In the genomic region with DNA sequence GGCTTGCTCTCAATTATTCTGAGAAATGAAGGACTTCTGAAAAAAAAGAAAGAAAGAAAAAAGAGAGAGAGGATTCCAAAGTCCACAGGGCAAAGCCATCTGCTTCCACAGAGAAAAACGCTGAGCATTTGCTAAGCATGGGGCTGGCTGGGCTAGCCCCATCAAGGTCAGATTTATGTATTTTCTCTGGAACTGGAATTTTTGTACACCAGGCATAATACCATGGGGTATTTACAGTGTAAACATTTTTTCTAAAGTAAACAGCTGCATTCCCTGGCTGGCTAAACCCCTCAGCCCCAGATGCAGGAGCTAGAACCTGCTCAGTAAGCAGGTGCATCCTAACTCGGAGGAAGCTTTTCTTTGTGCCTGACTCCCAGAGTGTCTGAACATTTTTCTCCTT, we compare ENCODE assay signal across 24 mouse cellular contexts.
DNase-seq lines count a peak whose midpoint lies in the region; ATAC-seq lines count a peak whose summit lies in the region.
"Had no signal": no experiment of that assay in that cellular context is flagged by ENCODE, and none has a peak within 500 bp of the region (broad histone marks: within the 10 kb centered on the region; RNA-seq: fewer than 3 reads in every experiment).

No protein-coding gene starts in this region.

- 0 out of 2 replicates have a peak overlapping the region, but pooled peaks have one; percentile 49 for H3K27ac ChIP-seq in limb, embryonic 13.5 days
- no peak overlapping the region for H3K27ac ChIP-seq in limb, embryonic 10.5 days
- no peak overlapping the region; the same call in 1 of the 2 replicates for H3K27ac ChIP-seq in intestine, embryonic 15.5 days
- H3K27ac ChIP-seq in stomach, embryonic 15.5 days, result 0 out of 2 replicates have a peak overlapping the region, but pooled peaks have one; percentile 21
- H3K27ac ChIP-seq in hindbrain, embryonic 14.5 days, result no peak overlapping the region
- H3K27ac ChIP-seq: heart, embryonic 10.5 days; hindbrain, embryonic 15.5 days; layer of hippocampus, adult 2 months; limb, embryonic 12.5 days; liver, embryonic 13.5 days had no signal

- 0 out of 2 replicates have a peak, but pooled peaks cover 3% of the 10 kb centered on the region for H3K9me3 ChIP-seq in limb, embryonic 13.5 days
- H3K9me3 ChIP-seq in limb, embryonic 10.5 days (replicated peaks), result no peaks in the 10 kb centered on the region
- H3K9me3 ChIP-seq in intestine, embryonic 15.5 days, result no peaks in the 10 kb centered on the region
- H3K9me3 ChIP-seq in stomach, embryonic 15.5 days, result no peaks in the 10 kb centered on the region
- H3K9me3 ChIP-seq in hindbrain, embryonic 14.5 days (ENCODE audit: control insufficient read depth, low read length), result no peaks in the 10 kb centered on the region
- H3K9me3 ChIP-seq: heart, embryonic 10.5 days; hindbrain, embryonic 15.5 days; limb, embryonic 12.5 days; liver, embryonic 13.5 days had no signal

- H3K9ac ChIP-seq in limb, embryonic 13.5 days, result no peak overlapping the region
- H3K9ac ChIP-seq in intestine, embryonic 15.5 days, result no peak overlapping the region
- no peak overlapping the region for H3K9ac ChIP-seq in stomach, embryonic 15.5 days
- H3K9ac ChIP-seq in hindbrain, embryonic 14.5 days, result no peak overlapping the region
- H3K9ac ChIP-seq: hindbrain, embryonic 15.5 days; limb, embryonic 12.5 days; liver, embryonic 13.5 days had no signal

- DNase-seq in heart, adult 11 months, result peak; percentile 16
- no peak for DNase-seq in heart, adult 18-20 months
- DNase-seq in limb, embryonic 10.5 days (ENCODE audit: low spot score), result no peak
- no peak for DNase-seq in hindbrain, embryonic 14.5 days (ENCODE audit: low spot score)
- DNase-seq: adrenal gland, postnatal 25 days; cerebellum, adult 9-10 months; gastrocnemius, postnatal 36 days; heart, postnatal 4 days; liver, embryonic 13.5 days; lung, adult 2 months; lung, postnatal 36 days; right cerebral cortex, adult 18-20 months; right cerebral cortex, postnatal 4 days had no signal

- H3K4me2 ChIP-seq in limb, embryonic 13.5 days (replicated peaks), result no peak overlapping the region
- no peak overlapping the region for H3K4me2 ChIP-seq in intestine, embryonic 15.5 days (replicated peaks)
- no peak overlapping the region for H3K4me2 ChIP-seq in stomach, embryonic 15.5 days
- H3K4me2 ChIP-seq in hindbrain, embryonic 14.5 days (replicated peaks), result no peak overlapping the region
- H3K4me2 ChIP-seq: hindbrain, embryonic 15.5 days; limb, embryonic 12.5 days; liver, embryonic 13.5 days had no signal

- H3K4me3 ChIP-seq in limb, embryonic 13.5 days, result no peak overlapping the region
- H3K4me3 ChIP-seq in limb, embryonic 10.5 days, result no peak overlapping the region
- H3K4me3 ChIP-seq in intestine, embryonic 15.5 days (replicated peaks), result no peak overlapping the region
- H3K4me3 ChIP-seq in stomach, embryonic 15.5 days (replicated peaks), result no peak overlapping the region
- no peak overlapping the region for H3K4me3 ChIP-seq in hindbrain, embryonic 14.5 days (replicated peaks; ENCODE audit: low read length)
- H3K4me3 ChIP-seq: heart, embryonic 10.5 days; hindbrain, embryonic 15.5 days; layer of hippocampus, adult 2 months; limb, embryonic 12.5 days; liver, embryonic 13.5 days; megakaryocyte, embryonic 14.5 days; myocyte had no signal

- H3K4me1 ChIP-seq in limb, embryonic 13.5 days, result peaks cover 30% of the 10 kb centered on the region
- H3K4me1 ChIP-seq in limb, embryonic 10.5 days, result peaks cover 12% of the 10 kb centered on the region
- no peaks in the 10 kb centered on the region for H3K4me1 ChIP-seq in intestine, embryonic 15.5 days (replicated peaks)
- peaks cover 4% of the 10 kb centered on the region; the same call in 1 of the 2 replicates for H3K4me1 ChIP-seq in stomach, embryonic 15.5 days
- peaks cover 5% of the 10 kb centered on the region; the same call in 1 of the 2 replicates for H3K4me1 ChIP-seq in hindbrain, embryonic 14.5 days (replicated peaks; ENCODE audit: control insufficient read depth, insufficient read depth, low read length)
- H3K4me1 ChIP-seq: heart, embryonic 10.5 days; liver, embryonic 13.5 days; megakaryocyte, embryonic 14.5 days had no signal

- H3K36me3 ChIP-seq in limb, embryonic 13.5 days, result no peaks in the 10 kb centered on the region
- H3K36me3 ChIP-seq in limb, embryonic 10.5 days, result no peaks in the 10 kb centered on the region
- H3K36me3 ChIP-seq in intestine, embryonic 15.5 days, result no peaks in the 10 kb centered on the region
- H3K36me3 ChIP-seq in stomach, embryonic 15.5 days, result no peaks in the 10 kb centered on the region
- no peaks in the 10 kb centered on the region for H3K36me3 ChIP-seq in hindbrain, embryonic 14.5 days (replicated peaks; ENCODE audit: control insufficient read depth, insufficient read depth)
- H3K36me3 ChIP-seq: heart, embryonic 10.5 days; hindbrain, embryonic 15.5 days; limb, embryonic 12.5 days; liver, embryonic 13.5 days had no signal

- WGBS in limb, embryonic 13.5 days, result 51% methylated on average over 2 of the region's 2 CpGs
- WGBS in limb, embryonic 10.5 days, result 79% methylated on average over 2 of the region's 2 CpGs
- WGBS in intestine, embryonic 15.5 days, result 30% methylated on average over 2 of the region's 2 CpGs
- 20% methylated on average over 2 of the region's 2 CpGs for WGBS in stomach, embryonic 15.5 days
- WGBS in hindbrain, embryonic 14.5 days, result 48% methylated on average over 2 of the region's 2 CpGs

- peaks cover 1% of the 10 kb centered on the region; the same call in 1 of the 2 replicates for H3K27me3 ChIP-seq in limb, embryonic 13.5 days
- H3K27me3 ChIP-seq in limb, embryonic 10.5 days (ENCODE audit: low read depth, poor library complexity, severe bottlenecking), result no peaks in the 10 kb centered on the region
- no peaks in the 10 kb centered on the region for H3K27me3 ChIP-seq in intestine, embryonic 15.5 days (replicated peaks)
- no peaks in the 10 kb centered on the region for H3K27me3 ChIP-seq in stomach, embryonic 15.5 days (replicated peaks)
- H3K27me3 ChIP-seq in hindbrain, embryonic 14.5 days (ENCODE audit: control insufficient read depth, insufficient read depth, low read length), result no peaks in the 10 kb centered on the region
- H3K27me3 ChIP-seq: hindbrain, embryonic 15.5 days; limb, embryonic 12.5 days; liver, embryonic 13.5 days had no signal

- no peak for ATAC-seq in limb, embryonic 13.5 days (ENCODE audit: low FRiP score, low read depth)
- peak; percentile 82 for ATAC-seq in intestine, embryonic 15.5 days
- peak; percentile 58; the same call in 1 of the 2 replicates for ATAC-seq in stomach, embryonic 15.5 days (ENCODE audit: insufficient read depth, low FRiP score, low read depth)
- ATAC-seq in hindbrain, embryonic 14.5 days (ENCODE audit: low FRiP score), result no peak
- ATAC-seq: CD4-positive, CD25-positive, alpha-beta regulatory T cell, adult 4 months; midbrain, embryonic 16.5 days had no signal

Comparison
In these comparisons a context has a peak if more than half of its experiments do, and no peak if none do; other contexts are left out.
1. H3K27ac ChIP-seq: peak in limb, embryonic 13.5 days (single experiment) and stomach, embryonic 15.5 days (single experiment); none in limb, embryonic 10.5 days (single experiment), intestine, embryonic 15.5 days (single experiment) and hindbrain, embryonic 14.5 days (single experiment).
2. ATAC-seq: peak in intestine, embryonic 15.5 days (single experiment) and stomach, embryonic 15.5 days (single experiment); none in limb, embryonic 13.5 days (single experiment) and hindbrain, embryonic 14.5 days (single experiment).